Mouse (Mus musculus) heart, adult 2 months (tissue): ENCODE measurements at regions not wholly inside any gene's neighbourhood (a gene's known extent, or its start where the extent isn't known, plus 50 kb on each side); places are given as distances from the start of the nearest gene placed in this dataset.

Experiments
- CTCF ChIP-seq: fragments of 200-600 bp; IDR thresholded peaks from 2 replicates; pipeline ENCODE4 v1.8.1; 2022; ENCODE audit warnings: antibody characterized with exemption, mild to moderate bottlenecking, moderate library complexity
- EP300 ChIP-seq: fragments of 200-500 bp; IDR thresholded peaks from 2 replicates; pipeline ENCODE4 v1.6.1; 2011; ENCODE audit warnings: low read depth, low read length, control low read depth; ENCODE audit not compliant: insufficient read depth

- TF ChIP-seq CTCF (no peak), EP300 (no peak)
These were observed 178.4 kb downstream of the Sox2 start for GRCm38 (mm10) chr3:34828453-34829206.
